Mouse (Mus musculus) bone marrow, adult 2 months (tissue): Measurements from ENCODE around the gene Osbpl9.

Experiments used
- CTCF ChIP-seq: fragments of 200-500 bp; IDR thresholded peaks from 2 replicates; pipeline ENCODE4 v1.5.1; 2011; ENCODE audit warnings: low read length, control low read depth; ENCODE audit not compliant: control insufficient read depth, insufficient read depth
- POLR2A ChIP-seq: fragments of 200-500 bp; IDR thresholded peaks from 2 replicates; pipeline ENCODE4 v1.6.1; 2011; ENCODE audit warnings: low read depth, mild to moderate bottlenecking, control low read depth, low read length, borderline replicate concordance; ENCODE audit not compliant: control insufficient read depth

DNA sequence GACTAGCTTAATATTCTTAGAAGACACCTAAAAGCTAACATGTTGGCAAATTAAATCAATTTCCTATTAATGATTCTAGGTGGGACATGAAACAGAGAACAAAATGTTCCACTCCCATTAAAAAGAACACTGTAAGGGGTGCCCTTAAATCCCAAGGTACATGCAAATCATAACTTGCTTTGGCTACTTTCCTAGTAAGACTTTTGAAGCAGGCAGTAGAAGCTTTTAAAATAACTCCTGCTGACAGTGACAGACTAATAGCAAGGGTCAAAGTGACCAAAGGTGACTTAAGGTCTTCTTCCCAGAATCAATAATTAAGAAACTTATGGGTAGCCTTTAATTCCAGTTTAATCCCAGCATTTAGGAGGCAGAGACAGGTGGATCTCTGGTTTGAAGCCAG is 95.5 kb downstream of the Osbpl9 start:
- TF ChIP-seq POLR2A (no peak), CTCF (no peak)
